Mouse (Mus musculus): ENCODE measurements around the gene Abcg1. TPM values are rescaled to one million over a fixed set of nuclear protein-coding genes. Genes with fewer than 3 reads are reported as not detected.

Abcg1 gene
- polyA plus RNA-seq, 1 experiment from 2014 or later: 18.5 TPM

DNA sequence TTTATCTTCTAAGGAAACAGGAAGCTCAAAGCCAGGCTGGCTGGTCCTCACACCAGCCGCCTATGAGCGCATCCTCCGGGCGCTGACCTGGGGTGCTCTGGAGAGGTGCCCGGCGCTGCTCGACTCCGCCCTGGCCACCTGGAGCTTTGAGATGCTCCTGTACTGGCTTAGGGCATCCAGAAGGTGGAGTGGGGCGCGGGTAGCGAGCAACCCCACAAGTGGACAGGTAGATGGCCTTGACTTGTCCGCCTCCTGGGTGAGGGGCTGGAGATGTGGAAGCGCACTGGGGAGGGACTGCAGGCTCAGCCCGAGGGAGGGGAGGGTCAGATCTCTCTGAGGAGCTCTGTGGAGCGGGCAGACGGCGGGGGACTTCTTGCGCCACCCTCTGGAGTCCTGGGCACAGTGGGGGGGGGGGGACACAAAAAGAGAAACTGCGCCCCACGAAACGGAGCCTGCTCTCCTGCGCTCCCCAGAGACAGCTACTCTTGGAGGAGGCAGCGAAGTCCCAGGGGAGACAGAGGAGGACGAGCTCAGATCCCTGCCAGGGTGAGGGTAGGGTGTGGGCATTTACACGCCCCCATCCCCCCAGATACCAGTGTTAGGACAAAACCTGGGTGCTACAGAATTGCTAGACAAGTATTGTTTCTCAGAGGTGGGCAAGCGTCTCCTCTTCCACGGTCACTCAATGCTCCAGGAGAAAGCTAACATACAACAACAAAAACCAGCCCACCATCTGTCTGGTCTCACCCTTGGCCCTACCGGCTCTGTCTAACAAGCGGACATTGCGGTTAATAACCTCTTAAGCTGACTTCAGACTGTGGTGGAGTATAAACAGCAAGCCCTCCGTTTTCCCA, 643 bp downstream of the Abcg1 start:
- Histone ChIP-seq H3K4me2 (peak overlapping the region; percentile 91), H3K9me3 (replicated peaks) (0 out of 2 replicates have a peak, but pooled peaks cover 11% of the 10 kb centered on the region), H3K36me3 (no peaks in the 10 kb centered on the region), H3K4me1 (peaks cover 42% of the 10 kb centered on the region), H3K9ac (replicated peaks) (peak overlapping the region; percentile 76), H3K27me3 (replicated peaks) (no peaks in the 10 kb centered on the region), H3K27ac (replicated peaks) (peak overlapping the region; percentile 86), H3K4me3 (replicated peaks) (peak overlapping the region; percentile 78)
- WGBS: 1% methylated on average over 30 of the region's 31 CpGs
- peak; percentile 51 for ATAC-seq (ENCODE audit: low FRiP score)

DNA sequence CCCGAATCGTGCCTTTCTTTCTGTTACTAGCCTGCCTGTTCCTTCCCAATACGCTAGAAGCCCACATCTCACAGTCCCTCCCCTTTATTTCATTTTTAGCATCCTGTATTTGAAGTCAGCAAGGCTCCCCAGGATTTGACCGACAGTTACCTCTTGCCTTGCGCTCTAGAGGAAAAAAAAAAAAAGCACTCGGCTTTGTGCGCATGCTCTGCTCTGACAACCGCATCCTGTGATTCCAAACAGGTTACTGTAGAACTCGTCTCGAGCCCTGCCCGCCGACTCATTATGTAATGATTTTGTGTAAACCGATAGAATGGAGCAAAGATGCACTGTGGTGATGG, 1.2 kb downstream of the Abcg1 start:
- Histone ChIP-seq H3K4me3 (replicated peaks) (peak overlapping the region; percentile 78), H3K4me2 (peak overlapping the region; percentile 91), H3K27ac (replicated peaks) (peak overlapping the region; percentile 86), H3K27me3 (replicated peaks) (no peaks in the 10 kb centered on the region), H3K9me3 (replicated peaks) (0 out of 2 replicates have a peak, but pooled peaks cover 7% of the 10 kb centered on the region), H3K36me3 (no peaks in the 10 kb centered on the region), H3K9ac (replicated peaks) (peak overlapping the region; percentile 76), H3K4me1 (peaks cover 42% of the 10 kb centered on the region)
- ATAC-seq (ENCODE audit: low FRiP score): peak; percentile 28
- WGBS: under 1% methylated on average over 13 of the region's 13 CpGs

DNA sequence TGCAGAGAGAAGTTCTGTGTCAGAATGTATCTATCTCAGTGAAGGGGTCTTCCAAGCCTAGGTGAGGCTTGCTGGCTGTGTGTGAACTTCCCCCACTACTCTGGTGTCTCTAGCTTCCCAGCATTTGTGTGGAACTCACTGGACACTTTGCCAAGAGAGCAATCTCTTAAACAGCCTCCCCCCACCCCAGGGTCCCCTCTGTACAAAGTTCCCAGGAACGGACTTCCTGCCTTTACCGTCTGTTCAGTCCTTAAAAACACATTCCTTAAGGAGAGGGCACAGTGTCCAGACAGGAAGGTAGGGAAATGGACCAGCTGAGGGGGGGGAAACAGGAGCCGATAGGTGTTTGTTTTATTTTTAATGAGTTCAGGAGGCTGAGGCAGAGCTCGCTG, 2.7 kb downstream of the Abcg1 start:
- Histone ChIP-seq H3K36me3 (0 out of 2 replicates have a peak, but pooled peaks cover under 1% of the 10 kb centered on the region), H3K9ac (replicated peaks) (no peak overlapping the region), H3K4me2 (peak overlapping the region; percentile 91; the same call in 1 of the 2 replicates), H3K4me1 (peaks cover 42% of the 10 kb centered on the region), H3K27ac (replicated peaks) (no peak overlapping the region), H3K4me3 (replicated peaks) (no peak overlapping the region), H3K9me3 (replicated peaks) (no peaks in the 10 kb centered on the region), H3K27me3 (replicated peaks) (no peaks in the 10 kb centered on the region)
- 76% methylated on average over 4 of the region's 4 CpGs for WGBS
- ATAC-seq (ENCODE audit: low FRiP score): no peak

DNA sequence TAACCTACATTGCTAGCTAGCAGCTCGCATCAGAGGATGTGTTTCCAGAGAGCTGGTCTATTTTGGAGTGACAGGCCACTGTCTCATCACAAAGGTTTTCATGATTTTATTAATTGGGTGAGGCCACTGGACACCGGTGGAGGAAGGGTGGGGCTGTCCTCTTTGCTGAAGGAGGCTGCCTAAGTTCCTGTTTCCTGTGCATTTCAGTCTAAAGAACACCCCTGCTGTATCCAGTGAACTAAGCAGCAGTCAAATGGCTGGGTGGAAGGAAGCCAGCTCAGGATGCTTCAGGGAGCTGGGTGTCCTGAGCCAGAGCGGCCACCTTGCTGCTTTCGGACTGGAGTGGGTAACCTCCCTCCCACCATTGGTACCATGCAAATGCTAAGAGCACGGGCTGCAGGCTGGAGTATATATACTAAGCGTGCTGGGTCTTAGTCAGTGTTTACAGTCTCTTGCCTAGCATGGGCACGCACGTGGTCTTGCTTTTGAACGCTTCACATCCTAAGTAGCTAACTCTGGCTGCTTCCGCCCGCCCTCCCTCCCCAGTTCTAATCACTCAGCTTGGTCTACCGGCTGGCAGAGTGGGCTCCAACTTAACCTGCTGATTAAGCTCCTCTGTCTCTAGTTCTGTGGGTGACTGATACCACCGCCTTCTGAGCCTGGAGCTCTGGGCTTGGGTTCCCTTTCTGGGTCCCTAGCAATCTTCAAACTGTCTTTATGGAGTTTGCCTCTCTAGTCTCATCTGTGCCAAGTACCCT, 3.3 kb downstream of the Abcg1 start:
- Histone ChIP-seq H3K4me2 (peak overlapping the region; percentile 91; the same call in 1 of the 2 replicates), H3K27ac (replicated peaks) (no peak overlapping the region), H3K27me3 (replicated peaks) (no peaks in the 10 kb centered on the region), H3K9ac (replicated peaks) (no peak overlapping the region; the same call in 1 of the 2 replicates), H3K4me1 (peaks cover 42% of the 10 kb centered on the region), H3K4me3 (replicated peaks) (no peak overlapping the region), H3K36me3 (peaks cover 6% of the 10 kb centered on the region; the same call in 1 of the 2 replicates), H3K9me3 (replicated peaks) (no peaks in the 10 kb centered on the region)
- 64% methylated on average over 13 of the region's 13 CpGs for WGBS
- no peak for ATAC-seq (ENCODE audit: low FRiP score)

DNA sequence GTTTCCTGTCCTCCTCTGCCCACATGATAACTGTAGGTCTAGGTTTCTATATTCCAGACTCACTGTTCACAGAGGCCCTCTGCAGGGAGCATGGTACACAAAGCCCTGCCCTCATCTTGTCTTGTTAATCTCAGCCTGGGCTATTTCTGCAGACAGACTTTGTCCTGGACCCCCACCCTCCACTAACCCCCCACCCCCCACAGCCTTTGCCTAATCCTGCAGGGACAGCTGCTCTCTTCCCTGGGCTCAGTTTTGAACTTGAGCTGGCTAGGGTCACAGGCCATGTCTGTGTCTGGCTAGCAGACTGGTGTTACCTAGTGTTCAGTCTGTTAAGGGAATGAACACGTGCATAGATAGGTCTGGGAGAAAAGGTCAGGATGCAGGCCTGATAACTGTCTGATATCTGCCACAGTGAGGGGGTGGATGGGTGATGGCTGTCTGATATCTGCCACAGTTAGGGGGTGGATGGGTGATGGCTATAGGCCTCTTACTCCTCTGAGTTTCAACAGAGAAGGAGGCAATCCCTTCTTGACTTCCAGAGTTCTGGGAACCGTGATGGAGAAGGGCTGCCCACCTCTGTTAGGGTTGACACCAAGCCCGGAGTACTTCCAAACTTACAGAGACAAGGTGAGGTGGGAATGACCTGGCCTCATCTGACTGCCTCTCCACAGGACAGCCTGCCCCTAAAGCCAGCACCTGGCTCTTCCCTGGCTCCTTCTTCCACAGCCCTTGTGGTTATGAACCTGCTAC, 4.0 kb downstream of the Abcg1 start:
- no peak overlapping the region for H3K9ac ChIP-seq (replicated peaks)
- H3K36me3 ChIP-seq: peaks cover 8% of the 10 kb centered on the region
- no peak for ATAC-seq (ENCODE audit: low FRiP score)
- no peaks in the 10 kb centered on the region for H3K27me3 ChIP-seq (replicated peaks)
- no peak overlapping the region for H3K4me2 ChIP-seq
- H3K4me1 ChIP-seq: peaks cover 42% of the 10 kb centered on the region
- H3K27ac ChIP-seq (replicated peaks): no peak overlapping the region
- H3K4me3 ChIP-seq (replicated peaks): no peak overlapping the region
- H3K9me3 ChIP-seq (replicated peaks): no peaks in the 10 kb centered on the region
- 78% methylated on average over 3 of the region's 3 CpGs for WGBS

DNA sequence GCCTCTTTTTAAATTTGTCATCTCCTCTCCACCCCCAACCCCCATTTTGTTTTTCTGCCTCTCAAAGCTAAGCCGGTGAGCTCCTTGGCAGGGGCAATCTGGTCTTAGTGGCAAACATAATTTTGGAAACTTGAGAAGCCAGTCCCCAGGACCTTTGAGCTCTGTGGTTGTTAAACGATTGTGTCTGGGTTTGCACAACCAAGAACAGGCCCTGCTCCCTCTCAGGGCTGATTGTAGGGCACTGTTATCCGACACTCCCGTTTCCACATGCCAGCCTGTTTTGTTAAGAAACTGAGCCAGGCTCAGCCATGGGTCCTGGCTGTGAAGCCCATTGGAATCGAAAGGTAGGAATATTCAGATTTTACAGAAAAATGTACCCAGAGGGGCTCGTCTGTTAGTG, 8.6 kb downstream of the Abcg1 start:
- WGBS: 72% methylated on average over 6 of the region's 6 CpGs
- H3K4me1 ChIP-seq: peaks cover 16% of the 10 kb centered on the region
- H3K27me3 ChIP-seq (replicated peaks): no peaks in the 10 kb centered on the region
- no peak overlapping the region for H3K9ac ChIP-seq (replicated peaks)
- H3K4me3 ChIP-seq (replicated peaks): no peak overlapping the region
- H3K36me3 ChIP-seq: peaks cover 14% of the 10 kb centered on the region
- no peak for ATAC-seq (ENCODE audit: low FRiP score)
- H3K4me2 ChIP-seq: no peak overlapping the region
- H3K27ac ChIP-seq (replicated peaks): no peak overlapping the region
- H3K9me3 ChIP-seq (replicated peaks): no peaks in the 10 kb centered on the region

DNA sequence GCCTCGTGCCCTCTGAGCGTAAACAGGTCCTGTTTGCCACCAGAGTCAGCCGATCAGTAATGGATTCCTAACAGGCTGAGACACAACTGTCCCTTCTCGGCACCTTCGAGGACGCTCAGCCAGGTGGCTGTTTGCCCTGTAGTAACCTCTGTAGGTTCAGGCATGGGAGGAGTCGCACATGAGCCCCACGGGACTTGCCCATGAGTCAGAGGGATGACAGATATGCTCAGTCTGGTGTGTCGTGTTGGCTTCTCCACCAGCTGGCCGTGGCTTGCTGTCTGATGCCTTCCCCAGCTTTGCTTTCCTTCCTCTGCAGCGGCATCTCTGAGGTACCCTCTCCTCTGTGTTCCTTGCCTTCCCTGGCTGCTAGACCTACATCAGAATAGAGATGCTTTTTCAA, 9.6 kb downstream of the Abcg1 start:
- no peaks in the 10 kb centered on the region for H3K9me3 ChIP-seq (replicated peaks)
- H3K4me1 ChIP-seq: peaks cover 24% of the 10 kb centered on the region
- no peak overlapping the region for H3K4me3 ChIP-seq (replicated peaks)
- H3K27me3 ChIP-seq (replicated peaks): no peaks in the 10 kb centered on the region
- H3K36me3 ChIP-seq: peaks cover 14% of the 10 kb centered on the region
- H3K4me2 ChIP-seq: no peak overlapping the region
- ATAC-seq (ENCODE audit: low FRiP score): no peak
- no peak overlapping the region for H3K9ac ChIP-seq (replicated peaks)
- no peak overlapping the region for H3K27ac ChIP-seq (replicated peaks)
- 66% methylated on average over 11 of the region's 11 CpGs for WGBS

DNA sequence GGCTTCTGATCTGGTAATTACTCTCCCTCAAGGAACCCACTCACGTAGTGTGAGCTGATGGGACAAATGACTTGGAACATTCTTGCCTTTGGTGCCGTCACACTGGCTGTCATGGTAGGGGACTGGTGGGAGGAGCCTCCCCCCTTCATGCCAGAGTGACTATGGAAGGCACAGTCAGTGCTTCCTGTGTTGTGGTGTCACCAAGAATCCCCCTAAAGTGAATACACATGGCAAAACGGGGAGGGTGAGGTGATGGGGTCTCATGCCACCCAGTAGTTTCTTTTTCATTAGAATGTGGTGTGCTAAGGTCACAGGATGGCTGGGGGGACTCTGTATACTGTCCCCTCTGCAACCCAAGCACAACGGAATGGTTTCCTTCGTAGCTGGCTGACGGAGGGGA, 11.6 kb downstream of the Abcg1 start:
- H3K4me3 ChIP-seq (replicated peaks): no peak overlapping the region
- H3K27me3 ChIP-seq (replicated peaks): no peaks in the 10 kb centered on the region
- H3K9ac ChIP-seq (replicated peaks): no peak overlapping the region
- H3K9me3 ChIP-seq (replicated peaks): no peaks in the 10 kb centered on the region
- no peak for ATAC-seq (ENCODE audit: low FRiP score)
- 72% methylated on average over 6 of the region's 6 CpGs for WGBS
- no peak overlapping the region for H3K27ac ChIP-seq (replicated peaks)
- H3K4me2 ChIP-seq: no peak overlapping the region
- peaks cover 14% of the 10 kb centered on the region for H3K36me3 ChIP-seq
- peaks cover 45% of the 10 kb centered on the region for H3K4me1 ChIP-seq

DNA sequence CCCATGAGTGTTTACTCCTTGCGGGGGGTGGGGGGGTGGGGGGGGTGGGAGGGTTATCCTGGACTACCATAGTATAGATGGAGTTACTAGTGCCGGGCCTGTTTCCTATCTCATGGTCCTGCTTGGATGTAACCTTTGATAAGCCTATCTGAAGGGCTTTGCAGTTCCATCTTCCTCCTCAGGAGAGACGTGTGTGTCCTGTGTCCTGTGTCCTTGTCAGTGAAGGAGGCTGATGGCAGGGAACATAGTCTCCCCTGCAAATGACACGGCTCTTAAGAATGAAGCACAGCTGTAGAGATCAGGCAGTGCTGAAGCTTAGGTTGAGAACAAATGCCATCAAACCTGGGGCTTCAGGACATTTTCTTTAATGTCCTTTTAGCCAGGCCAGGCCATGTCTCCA, 12.4 kb downstream of the Abcg1 start:
- Histone ChIP-seq H3K4me1 (peaks cover 52% of the 10 kb centered on the region), H3K4me2 (no peak overlapping the region), H3K9me3 (replicated peaks) (no peaks in the 10 kb centered on the region), H3K27ac (replicated peaks) (no peak overlapping the region), H3K27me3 (replicated peaks) (no peaks in the 10 kb centered on the region), H3K4me3 (replicated peaks) (no peak overlapping the region), H3K36me3 (peaks cover 14% of the 10 kb centered on the region), H3K9ac (replicated peaks) (no peak overlapping the region)
- ATAC-seq (ENCODE audit: low FRiP score): no peak
- WGBS: 88% methylated on average over 4 of the region's 4 CpGs

DNA sequence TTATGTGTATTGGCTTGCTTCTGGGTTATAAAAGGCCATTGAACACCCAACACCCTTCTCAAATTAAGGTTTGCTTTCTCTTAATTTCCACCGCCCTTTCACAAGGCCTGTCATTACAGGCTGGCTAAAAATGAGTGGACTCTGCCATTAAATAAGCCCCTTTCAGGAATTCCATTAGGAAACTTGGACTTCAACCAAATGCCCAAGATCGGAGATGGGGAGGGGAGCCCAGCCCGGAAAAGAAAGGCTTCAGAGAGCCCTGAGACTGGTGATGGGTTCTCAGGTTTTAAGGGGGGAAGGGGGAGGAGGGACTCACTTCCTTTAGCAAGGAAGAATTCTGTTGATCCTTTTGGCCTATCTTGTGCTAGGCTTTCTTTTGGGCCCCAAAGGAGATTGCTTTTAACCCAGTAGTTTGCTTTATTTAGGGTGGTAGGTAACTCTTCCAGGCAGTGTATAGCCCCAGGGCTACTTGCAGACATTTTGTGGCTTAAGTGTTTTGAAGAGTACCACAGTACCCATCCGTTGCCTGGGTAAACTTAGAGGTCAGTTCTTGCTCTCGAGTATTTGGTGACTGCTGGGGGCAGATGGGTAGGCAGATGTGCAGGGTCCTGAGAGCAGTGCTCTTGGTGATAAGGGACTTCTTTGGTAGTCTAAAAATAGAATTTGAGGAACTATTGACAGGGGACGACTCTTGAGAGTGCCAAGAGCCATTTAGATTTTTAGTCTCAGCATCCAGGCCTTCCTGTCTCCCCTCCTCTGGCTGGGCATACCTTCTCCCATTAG, 13.1 kb downstream of the Abcg1 start:
- peaks cover 59% of the 10 kb centered on the region for H3K4me1 ChIP-seq
- H3K4me2 ChIP-seq: no peak overlapping the region
- H3K36me3 ChIP-seq: peaks cover 9% of the 10 kb centered on the region
- no peak for ATAC-seq (ENCODE audit: low FRiP score)
- H3K27me3 ChIP-seq (replicated peaks): no peaks in the 10 kb centered on the region
- H3K9ac ChIP-seq (replicated peaks): no peak overlapping the region
- H3K9me3 ChIP-seq (replicated peaks): no peaks in the 10 kb centered on the region
- no peak overlapping the region for H3K4me3 ChIP-seq (replicated peaks)
- H3K27ac ChIP-seq (replicated peaks): 0 out of 2 replicates have a peak overlapping the region, but pooled peaks have one; percentile 13
- 49% methylated on average over 6 of the region's 6 CpGs for WGBS

All from neural tube, embryonic 15.5 days (tissue).